Mouse (Mus musculus): ENCODE results near the gene Polr2f. TPM values are rescaled to one million over a fixed set of nuclear protein-coding genes. Genes with fewer than 3 reads are reported as not detected.
A peak's percentile ranks its signal among the peaks of the same experiment; 100 is the strongest.

The Polr2f gene
- polyA plus RNA-seq, 1 experiment from 2014 or later = 261 TPM

DNA sequence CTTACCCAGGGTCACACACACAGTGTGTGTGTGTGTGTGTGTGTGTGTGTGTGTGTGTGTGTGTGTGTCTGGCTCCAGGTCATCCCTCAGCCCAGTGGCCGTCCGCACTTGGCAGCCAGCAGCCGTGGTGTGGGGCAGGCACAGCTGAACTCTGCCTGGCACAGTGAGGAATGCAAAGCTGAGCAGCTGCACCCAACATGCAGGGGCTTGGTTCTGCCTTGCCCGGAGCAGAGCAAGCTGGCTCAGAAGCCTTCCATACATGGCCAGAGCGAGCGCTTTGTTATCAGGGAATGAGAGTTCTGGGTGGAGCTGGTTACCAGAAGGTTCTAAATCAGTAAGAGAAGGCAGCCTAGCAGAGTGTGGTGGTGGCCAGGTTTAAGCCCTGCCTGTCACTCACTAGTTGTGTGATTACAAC lies 43.2 kb upstream of the Polr2f start:
- peak; percentile 66 for ATAC-seq

DNA sequence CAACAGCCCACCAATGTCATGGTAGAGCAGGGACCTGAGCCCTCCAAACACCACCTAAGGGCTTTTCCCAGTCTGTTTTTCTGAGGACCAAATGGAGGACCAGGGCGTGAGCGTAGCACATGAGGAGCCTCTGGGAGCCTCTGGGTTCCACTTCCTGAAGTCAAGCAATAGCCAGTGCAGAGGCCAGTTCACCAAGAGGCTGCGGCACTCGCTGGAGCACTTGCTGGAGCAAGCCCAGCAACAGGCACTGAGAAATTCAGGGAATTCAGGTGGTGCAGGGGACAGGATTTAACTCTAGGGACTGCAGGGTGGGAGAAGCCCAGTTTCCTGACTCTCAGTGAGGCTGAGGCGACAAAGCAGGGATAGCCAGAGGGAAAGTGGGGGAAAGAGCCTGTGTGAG lies 42.6 kb upstream of the Polr2f start:
- Histone ChIP-seq H3K4me1 (ENCODE audit: insufficient read depth, low read depth, low read length) (peaks cover 19% of the 10 kb centered on the region), H3K4me2 (replicated peaks; ENCODE audit: low read depth, low read length) (no peak overlapping the region), H3K36me3 (ENCODE audit: insufficient read depth, low read length) (peaks cover 8% of the 10 kb centered on the region; the same call in 1 of the 2 replicates), H3K27me3 (replicated peaks; ENCODE audit: insufficient read depth, low read length) (no peaks in the 10 kb centered on the region), H3K27ac (ENCODE audit: low read length) (peak overlapping the region; percentile 51), H3K9ac (replicated peaks; ENCODE audit: low read depth) (no peak overlapping the region), H3K9me3 (ENCODE audit: low read length) (no peaks in the 10 kb centered on the region), H3K4me3 (ENCODE audit: low read depth, low read length) (no peak overlapping the region)
- no peak for ATAC-seq
- WGBS = 36% methylated on average over 5 of the region's 5 CpGs
- no peak for TF ChIP-seq EP300 (IDR thresholded peaks at IDR 0.05)
- TF ChIP-seq CTCF (IDR thresholded peaks at IDR 0.05) = no peak
- DNase-seq (ENCODE audit: low spot score) = peak; percentile 25

More for the DNA sequence above, 43.2 kb upstream of the Polr2f start:
- H3K4me3 ChIP-seq (ENCODE audit: low read depth, low read length) = no peak overlapping the region
- H3K27me3 ChIP-seq (replicated peaks; ENCODE audit: insufficient read depth, low read length) = no peaks in the 10 kb centered on the region
- no peaks in the 10 kb centered on the region for H3K9me3 ChIP-seq (ENCODE audit: low read length)
- peaks cover 11% of the 10 kb centered on the region; the same call in 1 of the 2 replicates for H3K36me3 ChIP-seq (ENCODE audit: insufficient read depth, low read length)
- H3K9ac ChIP-seq (replicated peaks; ENCODE audit: low read depth) = no peak overlapping the region
- peak; percentile 62 for DNase-seq (ENCODE audit: low spot score)
- 11% methylated on average over 6 of the region's 6 CpGs for WGBS
- peak overlapping the region; percentile 51 for H3K27ac ChIP-seq (ENCODE audit: low read length)
- peaks cover 19% of the 10 kb centered on the region for H3K4me1 ChIP-seq (ENCODE audit: insufficient read depth, low read depth, low read length)
- TF ChIP-seq CTCF (IDR thresholded peaks at IDR 0.05) (no peak), EP300 (IDR thresholded peaks at IDR 0.05) (no peak)
- peak overlapping the region; percentile 20; the same call in 1 of the 2 replicates for H3K4me2 ChIP-seq (replicated peaks; ENCODE audit: low read depth, low read length)

- peak; percentile 76 for DNase-seq (ENCODE audit: low spot score)
- ATAC-seq = peak; percentile 76
Observed at GRCm38 (mm10) chr15:79098868-79099267, 41.9 kb upstream of the Polr2f start.

DNA sequence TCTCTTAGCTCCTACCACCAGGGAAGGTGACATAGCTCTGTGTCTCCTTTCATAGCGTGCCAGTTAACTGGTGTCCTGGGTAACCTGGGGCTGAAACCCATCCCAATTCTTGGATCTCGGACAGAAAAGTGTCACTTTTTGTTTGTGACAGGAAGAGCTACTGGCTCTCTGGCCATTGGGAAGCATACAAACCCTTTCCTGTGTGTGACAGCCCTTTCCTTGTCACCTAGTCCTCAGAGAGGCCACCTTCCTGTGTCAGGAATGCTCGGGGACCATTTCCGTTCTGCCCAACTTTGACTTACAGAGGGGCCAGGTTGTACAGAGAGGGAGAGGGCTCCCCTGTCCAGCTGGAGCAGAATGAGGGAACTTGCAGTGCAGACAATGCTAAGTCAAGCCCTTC lies 41.4 kb upstream of the Polr2f start:
- no peak overlapping the region for H3K4me3 ChIP-seq (ENCODE audit: low read depth, low read length)
- no peaks in the 10 kb centered on the region for H3K9me3 ChIP-seq (ENCODE audit: low read length)
- ATAC-seq (peak; percentile 37), DNase-seq (ENCODE audit: low spot score) (peak; percentile 50)
- H3K27me3 ChIP-seq (replicated peaks; ENCODE audit: insufficient read depth, low read length) = no peaks in the 10 kb centered on the region
- H3K9ac ChIP-seq (replicated peaks; ENCODE audit: low read depth) = no peak overlapping the region
- WGBS = 36% methylated on average over 4 of the region's 4 CpGs
- H3K36me3 ChIP-seq (ENCODE audit: insufficient read depth, low read length) = no peaks in the 10 kb centered on the region
- H3K27ac ChIP-seq (ENCODE audit: low read length) = peak overlapping the region; percentile 51
- TF ChIP-seq EP300 (IDR thresholded peaks at IDR 0.05) (0 out of 2 replicates have a peak, but pooled peaks have one; percentile 38), CTCF (IDR thresholded peaks at IDR 0.05) (no peak)
- no peak overlapping the region for H3K4me2 ChIP-seq (replicated peaks; ENCODE audit: low read depth, low read length)
- peaks cover 19% of the 10 kb centered on the region for H3K4me1 ChIP-seq (ENCODE audit: insufficient read depth, low read depth, low read length)

More at GRCm38 (mm10) chr15:79098868-79099267, 41.9 kb upstream of the Polr2f start:
- 0 out of 2 replicates have a peak, but pooled peaks have one; percentile 34 for TF ChIP-seq EP300 (IDR thresholded peaks at IDR 0.05)
- no peak for TF ChIP-seq CTCF (IDR thresholded peaks at IDR 0.05)
- Histone ChIP-seq H3K4me3 (ENCODE audit: low read depth, low read length) (no peak overlapping the region), H3K27ac (ENCODE audit: low read length) (peak overlapping the region; percentile 51), H3K4me1 (ENCODE audit: insufficient read depth, low read depth, low read length) (peaks cover 19% of the 10 kb centered on the region), H3K36me3 (ENCODE audit: insufficient read depth, low read length) (peaks cover 5% of the 10 kb centered on the region; the same call in 1 of the 2 replicates), H3K9ac (replicated peaks; ENCODE audit: low read depth) (no peak overlapping the region), H3K9me3 (ENCODE audit: low read length) (no peaks in the 10 kb centered on the region), H3K4me2 (replicated peaks; ENCODE audit: low read depth, low read length) (0 out of 2 replicates have a peak overlapping the region, but pooled peaks have one; percentile 11), H3K27me3 (replicated peaks; ENCODE audit: insufficient read depth, low read length) (no peaks in the 10 kb centered on the region)
- 34% methylated on average over 7 of the region's 7 CpGs for WGBS

DNA sequence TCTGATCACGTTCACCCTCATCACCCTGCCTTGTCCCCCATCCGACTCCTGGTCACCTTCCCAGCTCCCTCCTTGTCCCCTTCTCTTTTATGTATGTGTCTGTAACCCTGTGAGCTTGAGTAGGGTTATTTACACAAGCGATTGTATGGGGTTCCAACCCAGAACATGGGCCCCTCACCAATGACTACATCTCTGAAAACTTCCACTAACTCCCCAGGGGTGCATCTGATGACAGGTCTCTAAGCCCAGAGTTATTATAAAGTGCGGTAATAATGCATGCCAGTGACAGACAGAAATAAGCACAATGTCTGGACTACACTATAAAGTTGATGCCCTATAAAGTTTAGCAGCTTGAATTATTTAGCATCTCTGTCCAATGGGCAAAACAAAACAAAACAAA lies 40.4 kb upstream of the Polr2f start:
- no peaks in the 10 kb centered on the region for H3K9me3 ChIP-seq (ENCODE audit: low read length)
- TF ChIP-seq CTCF (IDR thresholded peaks at IDR 0.05) (no peak), EP300 (IDR thresholded peaks at IDR 0.05) (no peak)
- ATAC-seq (no peak), DNase-seq (ENCODE audit: low spot score) (no peak)
- no peak overlapping the region for H3K4me3 ChIP-seq (ENCODE audit: low read depth, low read length)
- H3K9ac ChIP-seq (replicated peaks; ENCODE audit: low read depth) = no peak overlapping the region
- H3K4me1 ChIP-seq (ENCODE audit: insufficient read depth, low read depth, low read length) = peaks cover 19% of the 10 kb centered on the region
- H3K27ac ChIP-seq (ENCODE audit: low read length) = no peak overlapping the region
- H3K4me2 ChIP-seq (replicated peaks; ENCODE audit: low read depth, low read length) = no peak overlapping the region
- 81% methylated on average over 4 of the region's 4 CpGs for WGBS
- H3K36me3 ChIP-seq (ENCODE audit: insufficient read depth, low read length) = no peaks in the 10 kb centered on the region
- no peaks in the 10 kb centered on the region for H3K27me3 ChIP-seq (replicated peaks; ENCODE audit: insufficient read depth, low read length)

GRCm38 (mm10) chr15:79101531-79101930 lies 39.3 kb upstream of the Polr2f start:
- H3K9me3 ChIP-seq (ENCODE audit: low read length) = no peaks in the 10 kb centered on the region
- ATAC-seq = no peak
- TF ChIP-seq EP300 (IDR thresholded peaks at IDR 0.05) (no peak), CTCF (IDR thresholded peaks at IDR 0.05) (no peak)
- H3K27ac ChIP-seq (ENCODE audit: low read length) = peak overlapping the region; percentile 15; the same call in 1 of the 2 replicates
- no peak for DNase-seq (ENCODE audit: low spot score)
- H3K4me3 ChIP-seq (ENCODE audit: low read depth, low read length) = no peak overlapping the region
- H3K4me2 ChIP-seq (replicated peaks; ENCODE audit: low read depth, low read length) = no peak overlapping the region
- no peaks in the 10 kb centered on the region for H3K27me3 ChIP-seq (replicated peaks; ENCODE audit: insufficient read depth, low read length)
- H3K36me3 ChIP-seq (ENCODE audit: insufficient read depth, low read length) = no peaks in the 10 kb centered on the region
- H3K4me1 ChIP-seq (ENCODE audit: insufficient read depth, low read depth, low read length) = peaks cover 19% of the 10 kb centered on the region
- H3K9ac ChIP-seq (replicated peaks; ENCODE audit: low read depth) = no peak overlapping the region

All from lung, postnatal 0 days (tissue).